Mouse (Mus musculus) midbrain, embryonic 13.5 days (tissue): ENCODE data around the gene Dnajc13. TPM values are rescaled to one million over a fixed set of nuclear protein-coding genes. Genes with fewer than 3 reads are reported as not detected.

Source experiments
- ATAC-seq: fragments of 200-750 bp; cut with Nextera tagmentation; 2 replicates; pipeline ENCODE4 v1.8.0; 2017; ENCODE audit warnings: mild to moderate bottlenecking, moderate TSS enrichment, moderate library complexity
- H3K27ac ChIP-seq: fragments of 300-500 bp; sonication (generic); 2 replicates; pipeline ENCODE4 v1.5.1; 2015; ENCODE audit warnings: inconsistent platforms, mild to moderate bottlenecking, moderate library complexity
- H3K27me3 ChIP-seq: fragments of 300-500 bp; sonication (generic); 2 replicates; pipeline ENCODE4 v1.6.1; 2015; ENCODE audit warnings: mild to moderate bottlenecking, inconsistent platforms
- H3K36me3 ChIP-seq: fragments of 300-500 bp; sonication (generic); 2 replicates; pipeline ENCODE4 v1.6.1; 2015; ENCODE audit warnings: mild to moderate bottlenecking, inconsistent platforms
- H3K4me1 ChIP-seq: fragments of 300-500 bp; sonication (generic); replicated peaks from 2 replicates; pipeline ENCODE4 v1.6.1; 2015; ENCODE audit warnings: inconsistent platforms
- H3K4me2 ChIP-seq: fragments of 300-500 bp; sonication (generic); replicated peaks from 2 replicates; pipeline ENCODE4 v1.6.1; 2015; ENCODE audit warnings: moderate library complexity, mild to moderate bottlenecking, inconsistent platforms
- H3K4me3 ChIP-seq: fragments of 300-500 bp; sonication (generic); replicated peaks from 2 replicates; pipeline ENCODE4 v1.5.1; 2015; ENCODE audit warnings: mild to moderate bottlenecking, inconsistent platforms
- H3K9ac ChIP-seq: fragments of 300-500 bp; sonication (generic); replicated peaks from 2 replicates; pipeline ENCODE4 v1.6.1; 2015; ENCODE audit warnings: mild to moderate bottlenecking, inconsistent platforms
- H3K9me3 ChIP-seq: fragments of 300-500 bp; sonication (generic); 2 replicates; pipeline ENCODE4 v1.6.1; 2016; ENCODE audit warnings: mild to moderate bottlenecking, inconsistent platforms
- WGBS: fragments of 180-500 bp; shearing (Covaris S2); methylation state at CpG from one replicate; pipeline ENCODE4 v1.1.7; 2015; 5-methylcytosine and 5-hydroxymethylcytosine counted together
- polyA plus RNA-seq: library from polyadenylated mRNA; unstranded; fragments of >200 nt; fragmentation: Nextera tagmentation; extraction: Ambion mirVana; gene quantifications from 2 replicates; pipeline ENCODE4 v1.2.1, GENCODE M21; 2015

Dnajc13 gene
- polyA plus RNA-seq, 1 experiment from 2014 or later = 19.2 TPM

GRCm38 (mm10) chr9:104251111-104251510 is 11.6 kb downstream of the Dnajc13 start:
- Histone ChIP-seq H3K4me3 (no peak overlapping the region), H3K9me3 (no peaks in the 10 kb centered on the region), H3K36me3 (no peaks in the 10 kb centered on the region), H3K4me2 (no peak overlapping the region), H3K9ac (no peak overlapping the region), H3K27ac (no peak overlapping the region), H3K4me1 (peaks cover 9% of the 10 kb centered on the region; the same call in 1 of the 2 replicates), H3K27me3 (no peaks in the 10 kb centered on the region)
- 89% methylated on average over 8 of the region's 8 CpGs for WGBS
- no peak for ATAC-seq

- no peak for ATAC-seq
Observed at GRCm38 (mm10) chr9:104247307-104247987, 15.3 kb downstream of the Dnajc13 start.

GRCm38 (mm10) chr9:104243799-104244466 is 18.8 kb downstream of the Dnajc13 start:
- ATAC-seq = no peak
- Histone ChIP-seq H3K9ac (no peak overlapping the region), H3K4me2 (no peak overlapping the region), H3K4me3 (no peak overlapping the region), H3K9me3 (no peaks in the 10 kb centered on the region), H3K27me3 (no peaks in the 10 kb centered on the region), H3K27ac (no peak overlapping the region), H3K36me3 (peaks cover 11% of the 10 kb centered on the region; the same call in 1 of the 2 replicates), H3K4me1 (no peaks in the 10 kb centered on the region; the same call in 1 of the 2 replicates)
- WGBS = 88% methylated on average over 9 of the region's 9 CpGs

More at GRCm38 (mm10) chr9:104247307-104247987, 15.3 kb downstream of the Dnajc13 start:
- no peaks in the 10 kb centered on the region for H3K27me3 ChIP-seq
- H3K9ac ChIP-seq = no peak overlapping the region
- H3K4me1 ChIP-seq = peaks cover 2% of the 10 kb centered on the region; the same call in 1 of the 2 replicates
- peaks cover 11% of the 10 kb centered on the region; the same call in 1 of the 2 replicates for H3K36me3 ChIP-seq
- no peak overlapping the region for H3K27ac ChIP-seq
- no peaks in the 10 kb centered on the region for H3K9me3 ChIP-seq
- H3K4me2 ChIP-seq = no peak overlapping the region
- no peak overlapping the region for H3K4me3 ChIP-seq
- whole genome bisulfite sequencing = 90% methylated on average over 6 of the region's 6 CpGs

- 92% methylated on average over 7 of the region's 7 CpGs for WGBS
- peaks cover 32% of the 10 kb centered on the region for H3K36me3 ChIP-seq
- no peak overlapping the region for H3K9ac ChIP-seq
- no peak overlapping the region for H3K4me3 ChIP-seq
- no peak for ATAC-seq
- peaks cover 8% of the 10 kb centered on the region; the same call in 1 of the 2 replicates for H3K4me1 ChIP-seq
- no peaks in the 10 kb centered on the region for H3K27me3 ChIP-seq
- no peaks in the 10 kb centered on the region for H3K9me3 ChIP-seq
- no peak overlapping the region for H3K27ac ChIP-seq
- no peak overlapping the region for H3K4me2 ChIP-seq
Observed at GRCm38 (mm10) chr9:104240146-104240545, 22.6 kb downstream of the Dnajc13 start.

GRCm38 (mm10) chr9:104239076-104239475 is 23.7 kb downstream of the Dnajc13 start:
- H3K9ac ChIP-seq = no peak overlapping the region
- 93% methylated on average over 8 of the region's 8 CpGs for WGBS
- peaks cover 39% of the 10 kb centered on the region for H3K36me3 ChIP-seq
- H3K27me3 ChIP-seq = no peaks in the 10 kb centered on the region
- H3K4me3 ChIP-seq = no peak overlapping the region
- no peaks in the 10 kb centered on the region for H3K9me3 ChIP-seq
- no peak overlapping the region for H3K27ac ChIP-seq
- peaks cover 8% of the 10 kb centered on the region; the same call in 1 of the 2 replicates for H3K4me1 ChIP-seq
- no peak for ATAC-seq
- no peak overlapping the region for H3K4me2 ChIP-seq

GRCm38 (mm10) chr9:104236256-104236930 is 26.3 kb downstream of the Dnajc13 start:
- peaks cover 55% of the 10 kb centered on the region for H3K36me3 ChIP-seq
- H3K4me1 ChIP-seq = peaks cover 8% of the 10 kb centered on the region; the same call in 1 of the 2 replicates
- no peak overlapping the region for H3K4me3 ChIP-seq
- H3K27ac ChIP-seq = no peak overlapping the region
- no peaks in the 10 kb centered on the region for H3K9me3 ChIP-seq
- no peak overlapping the region for H3K4me2 ChIP-seq
- ATAC-seq = no peak
- no peak overlapping the region for H3K9ac ChIP-seq
- no peaks in the 10 kb centered on the region for H3K27me3 ChIP-seq
- WGBS = 91% methylated on average over 11 of the region's 11 CpGs

- no peaks in the 10 kb centered on the region for H3K27me3 ChIP-seq
- peaks cover 59% of the 10 kb centered on the region for H3K36me3 ChIP-seq
- no peak overlapping the region for H3K9ac ChIP-seq
- ATAC-seq = no peak
- H3K4me2 ChIP-seq = no peak overlapping the region
- no peaks in the 10 kb centered on the region for H3K9me3 ChIP-seq
- peaks cover 8% of the 10 kb centered on the region; the same call in 1 of the 2 replicates for H3K4me1 ChIP-seq
- WGBS = 64% methylated on average over 5 of the region's 5 CpGs
- no peak overlapping the region for H3K27ac ChIP-seq
- no peak overlapping the region for H3K4me3 ChIP-seq
Observed at GRCm38 (mm10) chr9:104235751-104236150, 27.0 kb downstream of the Dnajc13 start.

GRCm38 (mm10) chr9:104233815-104234214 is 28.9 kb downstream of the Dnajc13 start:
- no peaks in the 10 kb centered on the region for H3K9me3 ChIP-seq
- peaks cover 75% of the 10 kb centered on the region for H3K36me3 ChIP-seq
- ATAC-seq = no peak
- no peak overlapping the region for H3K4me3 ChIP-seq
- no peak overlapping the region for H3K27ac ChIP-seq
- H3K4me2 ChIP-seq = no peak overlapping the region
- no peaks in the 10 kb centered on the region for H3K27me3 ChIP-seq
- 96% methylated on average over 1 of the region's 1 CpGs for WGBS
- H3K9ac ChIP-seq = no peak overlapping the region
- peaks cover 8% of the 10 kb centered on the region; the same call in 1 of the 2 replicates for H3K4me1 ChIP-seq

GRCm38 (mm10) chr9:104233060-104233459 is 29.7 kb downstream of the Dnajc13 start:
- no peak overlapping the region for H3K9ac ChIP-seq
- no peak overlapping the region for H3K27ac ChIP-seq
- 95% methylated on average over 5 of the region's 5 CpGs for WGBS
- H3K4me2 ChIP-seq = no peak overlapping the region
- H3K27me3 ChIP-seq = no peaks in the 10 kb centered on the region
- H3K4me1 ChIP-seq = peaks cover 8% of the 10 kb centered on the region; the same call in 1 of the 2 replicates
- no peak overlapping the region for H3K4me3 ChIP-seq
- no peak for ATAC-seq
- H3K36me3 ChIP-seq = peaks cover 82% of the 10 kb centered on the region
- no peaks in the 10 kb centered on the region for H3K9me3 ChIP-seq

- H3K4me2 ChIP-seq = no peak overlapping the region
- H3K27ac ChIP-seq = no peak overlapping the region
- H3K4me3 ChIP-seq = no peak overlapping the region
- H3K36me3 ChIP-seq = peaks cover 77% of the 10 kb centered on the region
- no peak overlapping the region for H3K9ac ChIP-seq
- ATAC-seq = no peak
- 98% methylated on average over 3 of the region's 3 CpGs for WGBS
- H3K27me3 ChIP-seq = no peaks in the 10 kb centered on the region
- peaks cover 8% of the 10 kb centered on the region; the same call in 1 of the 2 replicates for H3K4me1 ChIP-seq
- H3K9me3 ChIP-seq = no peaks in the 10 kb centered on the region
Observed at GRCm38 (mm10) chr9:104232004-104232403, 30.7 kb downstream of the Dnajc13 start.

- Histone ChIP-seq H3K36me3 (peaks cover 65% of the 10 kb centered on the region), H3K4me3 (no peak overlapping the region), H3K9ac (no peak overlapping the region), H3K4me2 (no peak overlapping the region), H3K4me1 (no peaks in the 10 kb centered on the region), H3K9me3 (no peaks in the 10 kb centered on the region), H3K27ac (no peak overlapping the region), H3K27me3 (no peaks in the 10 kb centered on the region)
- no peak for ATAC-seq
- WGBS = 91% methylated on average over 3 of the region's 3 CpGs
Observed at GRCm38 (mm10) chr9:104211402-104211801, 51.3 kb downstream of the Dnajc13 start.

- 78% methylated on average over 3 of the region's 3 CpGs for WGBS
- H3K27me3 ChIP-seq = no peaks in the 10 kb centered on the region
- no peaks in the 10 kb centered on the region for H3K4me1 ChIP-seq
- no peaks in the 10 kb centered on the region for H3K9me3 ChIP-seq
- H3K36me3 ChIP-seq = peaks cover 77% of the 10 kb centered on the region
- H3K4me3 ChIP-seq = no peak overlapping the region
- H3K27ac ChIP-seq = no peak overlapping the region
- no peak overlapping the region for H3K9ac ChIP-seq
- ATAC-seq = no peak
- H3K4me2 ChIP-seq = no peak overlapping the region
Observed at GRCm38 (mm10) chr9:104203851-104204250, 58.9 kb downstream of the Dnajc13 start.
